Mouse (Mus musculus) midbrain, embryonic 12.5 days (tissue): ENCODE results near the gene Krtcap2. TPM values are rescaled to one million over a fixed set of nuclear protein-coding genes. Genes with fewer than 3 reads are reported as not detected.
A peak's percentile ranks its signal among the peaks of the same experiment; 100 is the strongest.
"Not testable (repeated sequence)": the region's sequence is repeated elsewhere in the genome, so short reads cannot be mapped to it uniquely, and the experiment has no call there.

Experiments
- ATAC-seq: fragments of 200-750 bp; cut with Nextera tagmentation; 2 replicates; pipeline ENCODE4 v1.8.0; 2017; ENCODE audit warnings: low read depth, moderate TSS enrichment, moderate library complexity; ENCODE audit not compliant: low FRiP score
- H3K27ac ChIP-seq: fragments of 300-500 bp; sonication (generic); replicated peaks from 2 replicates; pipeline ENCODE4 v1.5.1; 2016; ENCODE audit warnings: mild to moderate bottlenecking
- H3K27me3 ChIP-seq: fragments of 300-500 bp; sonication (generic); 2 replicates; pipeline ENCODE4 v1.6.1; 2016; ENCODE audit warnings: mild to moderate bottlenecking
- H3K36me3 ChIP-seq: fragments of 300-500 bp; sonication (generic); 2 replicates; pipeline ENCODE4 v1.6.1; 2016
- H3K4me1 ChIP-seq: fragments of 300-500 bp; sonication (generic); 2 replicates; pipeline ENCODE4 v1.6.1; 2016
- H3K4me2 ChIP-seq: fragments of 300-500 bp; sonication (generic); replicated peaks from 2 replicates; pipeline ENCODE4 v1.6.1; 2016; ENCODE audit warnings: mild to moderate bottlenecking, moderate library complexity
- H3K4me3 ChIP-seq: fragments of 300-500 bp; sonication (generic); 2 replicates; pipeline ENCODE4 v1.5.1; 2016; ENCODE audit warnings: mild to moderate bottlenecking
- H3K9ac ChIP-seq: fragments of 300-500 bp; sonication (generic); replicated peaks from 2 replicates; pipeline ENCODE4 v1.6.1; 2016; ENCODE audit warnings: mild to moderate bottlenecking, moderate library complexity
- H3K9me3 ChIP-seq: fragments of 300-500 bp; sonication (generic); 2 replicates; pipeline ENCODE4 v1.6.1; 2016; ENCODE audit warnings: mild to moderate bottlenecking
- WGBS: fragments of 180-500 bp; shearing (Covaris S2); methylation state at CpG from one replicate; pipeline ENCODE4 v1.1.7; 2016; 5-methylcytosine and 5-hydroxymethylcytosine counted together
- polyA plus RNA-seq: library from polyadenylated mRNA; unstranded; fragments of >200 nt; fragmentation: Nextera tagmentation; extraction: Ambion mirVana; gene quantifications from 2 replicates; pipeline ENCODE4 v1.2.1, GENCODE M21; 2016

Krtcap2 gene
- polyA plus RNA-seq, 1 experiment from 2014 or later: 253 TPM

DNA sequence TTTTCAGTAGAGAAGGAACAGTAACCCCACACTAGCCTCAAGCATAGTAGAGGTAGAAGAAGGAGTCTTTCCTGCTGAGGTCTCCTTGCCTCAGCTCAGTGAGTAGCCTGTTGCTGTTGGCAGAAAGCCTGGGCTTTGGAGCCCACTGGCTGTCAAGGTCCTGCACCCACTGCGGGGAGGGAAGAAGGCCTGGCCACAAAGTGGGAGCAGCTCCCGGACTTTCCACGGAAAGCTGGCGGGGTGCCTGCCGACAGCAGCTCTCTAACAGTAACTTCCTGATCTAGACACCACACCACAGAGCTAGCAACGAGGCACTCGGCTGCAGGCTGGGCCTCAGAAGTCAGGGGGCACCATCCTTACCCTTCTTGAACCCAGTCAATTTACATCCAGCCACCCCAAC is 35.0 kb upstream of the Krtcap2 start:
- ATAC-seq: no peak
- no peak overlapping the region for H3K9ac ChIP-seq
- H3K36me3 ChIP-seq: peaks cover 46% of the 10 kb centered on the region
- no peaks in the 10 kb centered on the region for H3K27me3 ChIP-seq
- 84% methylated on average over 7 of the region's 7 CpGs for WGBS
- no peak overlapping the region for H3K4me2 ChIP-seq
- no peak overlapping the region for H3K4me3 ChIP-seq
- H3K27ac ChIP-seq: no peak overlapping the region
- peaks cover 23% of the 10 kb centered on the region for H3K4me1 ChIP-seq
- H3K9me3 ChIP-seq: no peaks in the 10 kb centered on the region

DNA sequence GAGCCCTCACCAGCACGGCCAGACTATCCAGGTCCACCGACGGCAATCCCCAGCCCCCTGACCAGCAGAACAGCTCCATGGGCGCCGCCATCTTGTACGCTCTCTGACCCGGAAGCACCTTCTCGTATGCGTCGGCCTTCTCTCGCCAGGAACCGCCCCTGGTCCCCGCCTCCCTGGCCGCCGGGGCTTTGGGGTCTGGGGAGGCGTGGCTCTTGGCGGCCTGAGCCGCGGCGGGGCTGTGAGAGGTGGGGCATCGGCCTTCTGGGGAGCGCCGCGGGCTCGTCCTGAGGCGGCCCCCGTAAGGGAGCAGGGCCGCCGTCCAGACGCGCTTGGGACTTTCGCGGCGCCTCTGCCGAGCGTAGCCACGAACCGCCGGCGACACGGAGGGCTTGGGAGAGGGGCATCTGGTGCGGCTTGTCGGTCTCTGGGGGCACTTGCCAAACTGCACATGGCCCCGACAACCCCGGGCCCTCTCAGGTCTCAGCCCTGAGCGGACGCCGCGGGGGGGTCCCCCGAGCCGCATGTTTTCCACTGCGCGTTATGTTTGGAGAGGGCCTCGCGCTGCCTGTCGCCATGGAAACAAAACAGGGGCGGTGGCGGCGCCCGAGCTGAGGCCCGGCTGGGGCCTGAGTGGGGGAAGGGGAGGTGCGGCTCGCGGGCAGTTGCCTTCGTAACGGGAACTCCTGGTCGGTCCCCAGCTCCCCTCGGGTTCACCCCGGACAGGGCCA is 31.8 kb upstream of the Krtcap2 start:
- Histone ChIP-seq H3K4me1 (peaks cover 44% of the 10 kb centered on the region), H3K4me2 (peak overlapping the region; percentile 77), H3K36me3 (peaks cover 24% of the 10 kb centered on the region), H3K27ac (peak overlapping the region; percentile 98), H3K9ac (peak overlapping the region; percentile 57), H3K27me3 (no peaks in the 10 kb centered on the region), H3K9me3 (no peaks in the 10 kb centered on the region), H3K4me3 (peak overlapping the region; percentile 83)
- peak; percentile 86 for ATAC-seq
- WGBS: under 1% methylated on average over 69 of the region's 69 CpGs

DNA sequence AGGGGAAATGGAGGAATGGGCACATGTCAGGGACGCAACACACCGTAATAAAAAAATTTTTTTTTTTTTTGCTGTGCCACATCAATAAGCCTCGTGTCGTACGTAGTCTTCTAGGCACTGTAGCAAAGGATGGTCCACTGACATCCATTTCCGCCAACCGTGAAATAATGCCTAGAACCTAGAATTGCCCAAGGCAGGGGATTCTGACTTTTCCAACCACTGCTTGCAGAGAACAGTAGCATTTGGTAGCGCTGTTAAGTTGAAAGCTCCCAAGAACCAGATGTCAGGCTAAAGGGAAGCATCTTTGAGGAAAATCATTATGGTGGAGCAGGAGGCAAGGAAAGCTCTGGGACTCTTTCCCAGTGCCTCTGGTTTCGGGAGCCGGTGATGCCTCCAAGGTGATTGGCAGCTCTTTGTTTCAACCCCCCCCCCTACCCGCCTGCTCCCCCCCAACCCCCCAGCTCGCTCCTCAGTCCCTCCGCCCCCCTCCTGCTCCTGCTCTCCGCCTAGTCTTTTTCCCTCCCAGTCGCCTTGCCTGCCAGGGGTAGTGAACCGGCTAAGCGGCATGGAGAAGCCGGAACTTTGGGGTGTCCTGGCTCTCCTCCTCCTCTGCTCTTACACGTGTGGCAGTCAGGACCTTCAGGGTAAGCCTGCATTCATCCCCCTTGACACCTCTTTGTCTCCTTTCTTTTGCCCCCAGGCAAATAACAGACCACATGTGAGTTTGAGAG is 30.9 kb upstream of the Krtcap2 start, which contains the start of gene Thbs3:
Thbs3 (plus strand) TSS at position 500 of the 731 bp plus-strand sequence.
- Histone ChIP-seq H3K9ac (peak within 1 kb of the TSS; percentile 57), H3K27ac (peak within 1 kb of the TSS; percentile 98), H3K4me2 (peak within 1 kb of the TSS; percentile 77), H3K27me3 (no peaks in the 10 kb centered on the region), H3K4me1 (peaks cover 51% of the 10 kb centered on the region), H3K4me3 (peak within 1 kb of the TSS; percentile 83), H3K36me3 (peaks cover 24% of the 10 kb centered on the region), H3K9me3 (no peaks in the 10 kb centered on the region)
- ATAC-seq: 0 out of 2 replicates have a peak, but pooled peaks have one; percentile 4
- WGBS: under 1% methylated on average over 19 of the region's 19 CpGs

DNA sequence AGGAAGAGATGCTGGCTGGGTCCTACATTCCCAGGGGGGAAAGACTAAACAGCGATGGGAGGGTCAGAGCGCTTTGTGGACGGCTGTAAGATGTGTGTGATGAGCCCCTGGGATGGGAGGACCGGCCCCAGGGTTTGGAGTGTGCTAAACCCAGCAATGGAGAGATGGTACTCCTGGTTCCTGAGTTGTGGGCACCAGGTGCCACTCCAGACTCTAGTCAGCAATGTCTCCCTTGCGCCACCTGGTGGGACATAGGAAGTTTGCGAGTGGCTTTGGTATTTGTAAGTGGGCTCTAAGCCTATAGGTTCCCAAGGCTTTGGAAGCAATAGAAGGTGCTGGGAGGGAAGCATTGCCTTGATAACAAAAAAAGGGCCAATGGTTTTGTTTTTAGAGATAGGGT is 29.9 kb upstream of the Krtcap2 start:
- Histone ChIP-seq H3K9ac (peak overlapping the region; percentile 57), H3K27ac (peak overlapping the region; percentile 98), H3K4me3 (peak overlapping the region; percentile 83), H3K4me1 (peaks cover 56% of the 10 kb centered on the region), H3K36me3 (peaks cover 25% of the 10 kb centered on the region), H3K4me2 (peak overlapping the region; percentile 77), H3K9me3 (no peaks in the 10 kb centered on the region), H3K27me3 (no peaks in the 10 kb centered on the region)
- peak; percentile 34 for ATAC-seq
- WGBS: under 1% methylated on average over 6 of the region's 6 CpGs

DNA sequence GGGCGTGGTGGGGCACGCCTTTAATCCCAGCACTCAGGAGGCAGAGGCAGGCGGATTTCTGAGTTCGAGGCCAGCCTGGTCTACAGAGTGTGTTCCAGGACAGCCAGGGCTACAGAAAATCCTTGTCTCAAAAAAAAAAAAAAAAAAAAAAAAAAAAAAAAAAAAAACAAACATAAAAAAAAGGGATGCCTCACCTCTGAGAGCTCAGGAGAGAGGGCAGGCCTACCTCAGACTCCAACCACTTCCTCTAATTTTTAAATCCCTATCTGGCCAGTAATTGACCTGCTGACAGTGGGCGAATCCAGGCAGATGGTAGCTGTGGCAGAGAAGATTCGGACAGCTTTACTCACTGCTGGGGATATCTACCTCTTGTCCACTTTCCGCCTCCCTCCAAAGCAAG is 29.4 kb upstream of the Krtcap2 start:
- ATAC-seq, H3K4me3 ChIP-seq, H3K9me3 ChIP-seq, H3K27me3 ChIP-seq: not testable (repeated sequence)
- WGBS: 71% methylated on average over 7 of the region's 7 CpGs
- Histone ChIP-seq H3K36me3 (peaks cover 31% of the 10 kb centered on the region), H3K27ac (peak overlapping the region; percentile 98), H3K4me1 (peaks cover 59% of the 10 kb centered on the region), H3K4me2 (peak overlapping the region; percentile 77), H3K9ac (0 out of 2 replicates have a peak overlapping the region, but pooled peaks have one; percentile 24)

DNA sequence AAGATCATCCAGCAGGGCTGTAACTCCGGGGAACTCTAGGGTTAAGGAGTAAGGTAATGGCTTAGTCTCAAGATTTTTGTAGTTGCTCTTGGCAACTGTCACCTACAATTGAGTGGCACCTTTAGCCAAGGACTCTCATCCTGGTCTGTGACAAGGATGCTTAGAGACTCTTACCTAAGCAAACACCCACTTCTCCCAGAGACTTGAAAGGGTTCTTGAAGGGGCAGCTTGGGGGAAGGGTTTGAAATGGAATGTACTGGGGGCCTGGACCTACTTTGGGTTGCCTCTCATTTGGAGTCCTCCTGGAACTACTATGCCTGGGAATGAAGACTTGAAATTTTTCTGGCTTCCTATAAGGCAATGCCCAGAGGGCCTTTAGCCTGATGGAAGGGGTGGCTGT is 27.5 kb upstream of the Krtcap2 start:
- no peak overlapping the region for H3K9ac ChIP-seq
- peaks cover 48% of the 10 kb centered on the region for H3K36me3 ChIP-seq
- H3K4me2 ChIP-seq: no peak overlapping the region
- H3K4me1 ChIP-seq: peaks cover 61% of the 10 kb centered on the region
- H3K9me3 ChIP-seq: no peaks in the 10 kb centered on the region
- ATAC-seq: no peak
- no peak overlapping the region for H3K4me3 ChIP-seq
- no peaks in the 10 kb centered on the region for H3K27me3 ChIP-seq
- 67% methylated on average over 1 of the region's 1 CpGs for WGBS
- H3K27ac ChIP-seq: 0 out of 2 replicates have a peak overlapping the region, but pooled peaks have one; percentile 49

DNA sequence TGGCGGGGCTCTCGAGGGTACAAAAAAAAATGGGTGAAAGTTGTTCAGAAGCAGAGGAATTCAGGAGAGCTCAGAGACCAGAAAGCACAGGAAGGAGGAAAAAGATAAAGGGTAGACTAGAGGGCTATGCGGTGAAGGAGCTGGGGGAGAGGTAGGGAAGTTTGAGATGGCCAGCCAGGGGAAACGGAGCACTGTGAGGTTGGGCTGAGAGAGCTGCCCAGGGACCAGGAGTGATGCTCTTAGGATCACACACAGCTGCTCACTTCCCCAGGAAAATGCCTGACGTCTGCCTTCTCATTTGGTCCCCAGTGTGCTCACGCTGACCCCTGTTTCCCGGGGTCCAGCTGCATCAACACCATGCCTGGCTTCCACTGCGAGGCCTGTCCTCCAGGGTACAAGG is 26.2 kb upstream of the Krtcap2 start:
- WGBS: 46% methylated on average over 8 of the region's 8 CpGs
- Histone ChIP-seq H3K36me3 (peaks cover 60% of the 10 kb centered on the region), H3K4me3 (no peak overlapping the region), H3K4me1 (peaks cover 73% of the 10 kb centered on the region), H3K27me3 (no peaks in the 10 kb centered on the region), H3K4me2 (no peak overlapping the region), H3K27ac (peak overlapping the region; percentile 63), H3K9ac (no peak overlapping the region), H3K9me3 (no peaks in the 10 kb centered on the region)
- ATAC-seq: no peak

DNA sequence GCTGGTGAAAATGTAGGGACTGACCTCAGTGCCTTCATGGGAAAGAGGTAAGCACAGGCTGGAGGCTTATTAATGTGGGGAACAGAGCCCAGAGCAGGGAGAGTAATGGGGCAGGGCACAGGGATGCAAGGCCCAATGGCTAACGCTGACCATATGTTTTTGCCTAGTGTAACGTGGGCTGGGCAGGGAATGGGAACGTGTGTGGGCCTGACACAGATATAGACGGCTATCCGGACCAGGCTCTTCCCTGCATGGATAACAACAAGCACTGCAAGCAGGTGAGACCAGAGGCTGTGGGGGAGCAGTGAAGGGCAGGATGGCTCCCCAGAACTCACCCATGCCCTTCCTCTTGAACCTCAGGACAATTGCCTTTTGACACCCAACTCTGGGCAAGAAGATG is 24.6 kb upstream of the Krtcap2 start:
- Histone ChIP-seq H3K4me1 (peaks cover 71% of the 10 kb centered on the region), H3K9ac (no peak overlapping the region), H3K4me2 (no peak overlapping the region), H3K27me3 (no peaks in the 10 kb centered on the region), H3K36me3 (peaks cover 61% of the 10 kb centered on the region), H3K9me3 (no peaks in the 10 kb centered on the region), H3K4me3 (no peak overlapping the region), H3K27ac (peak overlapping the region; percentile 49)
- ATAC-seq: no peak
- WGBS: 75% methylated on average over 5 of the region's 5 CpGs

DNA sequence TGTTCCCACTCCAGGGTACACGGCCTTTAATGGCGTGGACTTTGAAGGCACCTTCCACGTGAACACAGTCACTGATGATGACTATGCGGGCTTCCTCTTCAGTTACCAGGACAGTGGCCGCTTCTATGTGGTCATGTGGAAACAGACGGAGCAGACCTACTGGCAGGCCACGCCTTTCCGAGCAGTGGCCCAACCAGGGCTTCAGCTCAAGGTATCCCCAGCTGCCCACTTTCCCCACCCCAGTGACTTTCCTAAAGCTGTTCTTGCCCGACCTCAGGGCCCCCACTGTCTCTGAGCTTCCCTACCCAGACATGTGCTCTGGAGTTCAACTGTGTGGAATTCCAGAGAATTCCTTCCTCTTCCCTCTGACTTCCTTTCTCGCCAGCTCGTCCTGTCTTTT is 21.0 kb upstream of the Krtcap2 start:
- Histone ChIP-seq H3K9me3 (no peaks in the 10 kb centered on the region), H3K4me3 (peak overlapping the region; percentile 77), H3K36me3 (peaks cover 44% of the 10 kb centered on the region), H3K27ac (peak overlapping the region; percentile 98), H3K4me1 (peaks cover 77% of the 10 kb centered on the region), H3K27me3 (no peaks in the 10 kb centered on the region), H3K9ac (peak overlapping the region; percentile 93), H3K4me2 (peak overlapping the region; percentile 93)
- ATAC-seq: no peak
- WGBS: 27% methylated on average over 11 of the region's 11 CpGs

DNA sequence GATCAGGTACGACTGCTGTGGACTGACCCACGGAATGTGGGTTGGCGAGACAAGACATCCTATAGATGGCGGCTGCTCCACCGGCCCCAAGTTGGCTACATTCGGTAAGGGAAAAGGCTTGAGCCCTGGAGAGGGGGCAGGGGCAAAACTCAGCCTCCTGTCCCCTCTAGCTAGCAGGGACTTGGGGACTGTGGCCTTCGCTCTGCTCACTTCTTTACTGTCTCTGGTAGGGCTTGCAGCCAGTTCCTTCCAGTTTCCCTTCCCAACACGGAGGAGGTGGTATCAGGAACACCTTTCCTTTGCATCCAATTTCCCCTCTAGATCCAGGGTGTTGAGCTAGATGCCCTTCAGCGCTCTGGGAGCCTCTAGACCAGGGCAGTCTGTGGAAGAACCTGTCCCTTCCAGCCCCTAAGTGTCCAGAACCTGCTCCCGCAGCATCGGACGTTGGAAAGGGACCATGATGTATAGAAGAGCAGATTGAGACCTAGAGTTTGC is 20.4 kb upstream of the Krtcap2 start:
- no peak for ATAC-seq
- H3K4me2 ChIP-seq: peak overlapping the region; percentile 93
- H3K9ac ChIP-seq: peak overlapping the region; percentile 93
- H3K36me3 ChIP-seq: peaks cover 38% of the 10 kb centered on the region
- H3K27ac ChIP-seq: peak overlapping the region; percentile 98
- 16% methylated on average over 12 of the region's 12 CpGs for WGBS
- peaks cover 72% of the 10 kb centered on the region for H3K4me1 ChIP-seq
- no peaks in the 10 kb centered on the region for H3K27me3 ChIP-seq
- H3K9me3 ChIP-seq: no peaks in the 10 kb centered on the region
- peak overlapping the region; percentile 77 for H3K4me3 ChIP-seq

DNA sequence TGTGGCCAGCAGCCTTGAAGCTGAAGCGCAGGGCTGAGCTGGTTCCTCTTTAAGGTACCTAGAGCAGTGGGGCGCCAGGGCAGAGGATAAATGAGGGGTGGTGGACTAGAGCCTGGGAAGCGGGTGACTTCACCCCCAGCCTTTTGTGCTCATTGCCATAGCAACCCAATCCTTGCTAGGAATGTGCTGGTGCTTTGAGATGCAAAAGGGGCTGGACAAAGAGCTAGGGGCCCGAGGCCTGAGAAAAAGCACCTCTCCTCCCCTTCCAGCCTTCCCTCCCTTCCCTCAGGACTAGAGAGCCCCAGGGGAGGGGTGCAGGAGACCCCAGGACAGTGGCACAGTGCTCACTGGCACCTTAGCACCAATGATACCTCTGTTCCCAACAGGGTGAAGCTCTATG is 19.8 kb upstream of the Krtcap2 start:
- H3K9ac ChIP-seq: peak overlapping the region; percentile 93
- peaks cover 71% of the 10 kb centered on the region for H3K4me1 ChIP-seq
- peak overlapping the region; percentile 77 for H3K4me3 ChIP-seq
- peak overlapping the region; percentile 93 for H3K4me2 ChIP-seq
- peaks cover 35% of the 10 kb centered on the region for H3K36me3 ChIP-seq
- WGBS: 11% methylated on average over 4 of the region's 4 CpGs
- no peaks in the 10 kb centered on the region for H3K9me3 ChIP-seq
- ATAC-seq: peak; percentile 80
- H3K27ac ChIP-seq: peak overlapping the region; percentile 98
- H3K27me3 ChIP-seq: no peaks in the 10 kb centered on the region

DNA sequence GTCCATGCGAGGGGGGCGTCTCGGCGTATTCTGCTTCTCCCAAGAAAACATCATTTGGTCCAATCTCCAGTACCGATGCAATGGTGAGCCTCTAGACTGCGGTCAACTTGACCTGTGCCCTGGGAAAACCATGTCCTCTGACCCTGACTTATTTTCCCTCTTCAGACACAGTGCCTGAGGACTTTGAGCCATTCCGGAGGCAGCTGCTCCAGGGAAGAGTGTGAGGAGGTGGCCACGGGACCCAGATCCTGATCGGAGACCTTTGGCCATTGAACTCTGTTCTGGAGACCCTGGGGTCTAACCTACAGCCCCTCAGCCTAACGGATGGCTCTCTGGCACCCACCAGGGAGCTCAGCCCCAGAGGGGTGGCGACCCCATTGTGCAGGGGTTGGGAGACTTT is 19.4 kb upstream of the Krtcap2 start:
- no peak for ATAC-seq
- no peaks in the 10 kb centered on the region for H3K9me3 ChIP-seq
- peaks cover 69% of the 10 kb centered on the region for H3K4me1 ChIP-seq
- H3K9ac ChIP-seq: peak overlapping the region; percentile 93
- H3K27me3 ChIP-seq: no peaks in the 10 kb centered on the region
- 10% methylated on average over 11 of the region's 11 CpGs for WGBS
- peaks cover 31% of the 10 kb centered on the region for H3K36me3 ChIP-seq
- peak overlapping the region; percentile 93 for H3K4me2 ChIP-seq
- H3K4me3 ChIP-seq: peak overlapping the region; percentile 77
- H3K27ac ChIP-seq: peak overlapping the region; percentile 98
